Mouse (Mus musculus) heart, adult 2 months (tissue): ENCODE results near the gene Dync1li1. TPM values are rescaled to one million over a fixed set of nuclear protein-coding genes. Genes with fewer than 3 reads are reported as not detected.

Experiments
- DNase-seq, 2 experiments: peaks; one replicate each; pipeline ENCODE4 v3.0.0; 2021
- H3K27ac ChIP-seq: fragments of 200-600 bp; 2 replicates; pipeline ENCODE4 v1.8.1; 2022
- H3K27me3 ChIP-seq: fragments of 200-500 bp; 2 replicates; pipeline ENCODE4 v1.6.1; 2012; ENCODE audit warnings: mild to moderate bottlenecking, low read length, inconsistent platforms, mixed read lengths; ENCODE audit not compliant: control insufficient read depth, insufficient read depth
- H3K36me3 ChIP-seq: fragments of 200-500 bp; 2 replicates; pipeline ENCODE4 v1.6.1; 2012; ENCODE audit warnings: low read length, inconsistent platforms; ENCODE audit not compliant: control insufficient read depth, insufficient read depth
- H3K4me1 ChIP-seq: fragments of 200-500 bp; 2 replicates; pipeline ENCODE4 v1.6.1; 2011; ENCODE audit warnings: low read length; ENCODE audit not compliant: control insufficient read depth, insufficient read depth
- H3K4me3 ChIP-seq: fragments of 200-600 bp; 2 replicates; pipeline ENCODE4 v1.8.1; 2022
- H3K79me2 ChIP-seq: fragments of 200-500 bp; replicated peaks from 2 replicates; pipeline ENCODE4 v1.6.1; 2012; ENCODE audit warnings: mild to moderate bottlenecking, inconsistent platforms, low read length, moderate library complexity, mixed read lengths; ENCODE audit not compliant: control insufficient read depth, insufficient read depth
- H3K9ac ChIP-seq: fragments of 200-500 bp; 2 replicates; pipeline ENCODE4 v1.6.1; 2012; ENCODE audit warnings: low read depth, mild to moderate bottlenecking, control low read depth, inconsistent platforms, low read length, mixed read lengths
- CTCF ChIP-seq: fragments of 200-600 bp; IDR thresholded peaks from 2 replicates; pipeline ENCODE4 v1.8.1; 2022; ENCODE audit warnings: antibody characterized with exemption, mild to moderate bottlenecking, moderate library complexity
- EP300 ChIP-seq: fragments of 200-500 bp; IDR thresholded peaks from 2 replicates; pipeline ENCODE4 v1.6.1; 2011; ENCODE audit warnings: low read depth, low read length, control low read depth; ENCODE audit not compliant: insufficient read depth
- POLR2A ChIP-seq: fragments of 200-500 bp; IDR thresholded peaks from 2 replicates; pipeline ENCODE4 v1.6.1; 2011; ENCODE audit warnings: mild to moderate bottlenecking, low read depth, low read length, control low read depth; ENCODE audit not compliant: insufficient read depth
- WGBS: fragments of 180-500 bp; shearing (Covaris S2); methylation state at CpG from one replicate; pipeline ENCODE4 v1.1.7; 2018; 5-methylcytosine and 5-hydroxymethylcytosine counted together
- intact Hi-C: fragments of 180-260 bp; cut with DNase I; formaldehyde crosslinking; loops from one replicate; pipeline ENCODE4 v1.15.1; 2025
- polyA plus RNA-seq: library from polyadenylated mRNA; depleted of rRNA; stranded (reverse); fragments of >200 nt; gene quantifications from 2 replicates; pipeline ENCODE4 v1.2.3, GENCODE M21; 2012
- total RNA-seq, 2 experiments: library from RNA; stranded (reverse); gene quantifications; 2 replicates each; pipeline ENCODE4 v1.2.3; 2021

Dync1li1 gene
- total and polyA plus RNA-seq, 3 experiments: 22.4 to 68.2 (median 64.3) TPM

- no peak for DNase-seq
- TF ChIP-seq POLR2A (no peak), CTCF (no peak), EP300 (no peak)
- H3K27me3 ChIP-seq: no peaks in the 10 kb centered on the region
- no peak overlapping the region for H3K9ac ChIP-seq
- peaks cover 23% of the 10 kb centered on the region for H3K4me1 ChIP-seq
- no peak overlapping the region for H3K27ac ChIP-seq
- H3K4me3 ChIP-seq: no peak overlapping the region
- H3K36me3 ChIP-seq: peaks cover 15% of the 10 kb centered on the region
- WGBS: 47% methylated on average over 2 of the region's 2 CpGs
- H3K79me2 ChIP-seq: peaks cover 1% of the 10 kb centered on the region; the same call in 1 of the 2 replicates
- intact Hi-C loops: no loop called here
These were observed 44.6 kb downstream of the Dync1li1 start for GRCm38 (mm10) chr9:114733238-114733637.

GRCm38 (mm10) chr9:114736442-114736841, 47.9 kb downstream of the Dync1li1 start:
- H3K27me3 ChIP-seq: no peaks in the 10 kb centered on the region
- DNase-seq: peak; percentile 54 to 65
- H3K4me1 ChIP-seq: peaks cover 23% of the 10 kb centered on the region
- intact Hi-C loops: no loop called here
- TF ChIP-seq EP300 (peak; percentile 48; the same call in 1 of the 2 replicates), POLR2A (no peak), CTCF (no peak)
- peaks cover 18% of the 10 kb centered on the region for H3K36me3 ChIP-seq
- H3K9ac ChIP-seq: peak overlapping the region; percentile 0; the same call in 1 of the 2 replicates
- 13% methylated on average over 11 of the region's 11 CpGs for WGBS
- peak overlapping the region; percentile 66 for H3K27ac ChIP-seq
- no peak overlapping the region for H3K4me3 ChIP-seq
- H3K79me2 ChIP-seq: peaks cover 5% of the 10 kb centered on the region

GRCm38 (mm10) chr9:114740336-114740735, 51.7 kb downstream of the Dync1li1 start:
- 74% methylated on average over 9 of the region's 9 CpGs for WGBS
- Histone ChIP-seq H3K4me1 (peaks cover 19% of the 10 kb centered on the region), H3K9ac (no peak overlapping the region), H3K4me3 (no peak overlapping the region), H3K79me2 (peaks cover 4% of the 10 kb centered on the region), H3K27me3 (no peaks in the 10 kb centered on the region), H3K27ac (no peak overlapping the region), H3K36me3 (peaks cover 9% of the 10 kb centered on the region)
- no peak for TF ChIP-seq CTCF
- no peak for TF ChIP-seq EP300
- TF ChIP-seq POLR2A: no peak
- intact Hi-C loops: no loop called here
- no peak for DNase-seq

- Histone ChIP-seq H3K27me3 (no peaks in the 10 kb centered on the region), H3K36me3 (peaks cover 5% of the 10 kb centered on the region), H3K9ac (no peak overlapping the region), H3K79me2 (peaks cover 4% of the 10 kb centered on the region), H3K4me1 (peaks cover 12% of the 10 kb centered on the region), H3K4me3 (no peak overlapping the region), H3K27ac (no peak overlapping the region)
- intact Hi-C loops: no loop called here
- DNase-seq: no peak
- TF ChIP-seq CTCF (no peak), POLR2A (no peak), EP300 (no peak)
- WGBS: 21% methylated on average over 2 of the region's 2 CpGs
These were observed 54.1 kb downstream of the Dync1li1 start for GRCm38 (mm10) chr9:114742731-114743130.

- Histone ChIP-seq H3K27me3 (no peaks in the 10 kb centered on the region), H3K9ac (no peak overlapping the region), H3K4me1 (peaks cover 10% of the 10 kb centered on the region), H3K27ac (no peak overlapping the region), H3K4me3 (no peak overlapping the region), H3K36me3 (peaks cover 2% of the 10 kb centered on the region), H3K79me2 (peaks cover 3% of the 10 kb centered on the region)
- intact Hi-C loops: no loop called here
- no peak for DNase-seq
- WGBS: 44% methylated on average over 4 of the region's 4 CpGs
- TF ChIP-seq POLR2A (no peak), CTCF (no peak), EP300 (no peak)
These were observed 56.6 kb downstream of the Dync1li1 start for GRCm38 (mm10) chr9:114745163-114745562.

GRCm38 (mm10) chr9:114745654-114746053, 57.1 kb downstream of the Dync1li1 start:
- 15% methylated on average over 4 of the region's 4 CpGs for WGBS

More at GRCm38 (mm10) chr9:114745654-114746053, 57.1 kb downstream of the Dync1li1 start:
- no peak overlapping the region for H3K9ac ChIP-seq
- H3K79me2 ChIP-seq: no peaks in the 10 kb centered on the region
- peaks cover 10% of the 10 kb centered on the region for H3K4me1 ChIP-seq
- peaks cover 2% of the 10 kb centered on the region for H3K36me3 ChIP-seq
- DNase-seq: no peak
- TF ChIP-seq POLR2A (no peak), EP300 (no peak), CTCF (no peak)
- intact Hi-C loops: no loop called here
- no peak overlapping the region; the same call in 1 of the 2 replicates for H3K27ac ChIP-seq
- H3K27me3 ChIP-seq: no peaks in the 10 kb centered on the region
- H3K4me3 ChIP-seq: no peak overlapping the region
